In the genomic region with DNA sequence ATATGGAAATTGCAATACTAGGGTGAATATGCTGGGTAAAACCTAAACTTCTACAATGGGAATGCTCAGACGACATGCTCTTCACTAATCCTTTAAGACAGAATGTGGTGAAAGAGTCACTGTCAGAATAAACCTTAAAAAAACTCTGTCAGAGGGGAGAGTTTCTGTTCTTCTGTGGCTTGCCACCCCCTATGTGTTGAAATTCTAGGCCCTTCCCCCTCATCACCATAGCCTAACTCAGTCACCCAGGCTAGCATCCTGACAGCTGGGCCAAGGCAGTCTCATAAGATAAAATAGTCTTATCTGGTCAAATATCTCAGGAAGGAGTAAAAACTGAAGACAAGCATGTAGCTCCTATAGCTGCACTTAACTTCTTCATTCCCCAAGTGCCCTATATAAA, we compare ENCODE assay signal across 18 mouse cellular contexts.
"Had no signal": no experiment of that assay in that cellular context is flagged by ENCODE, and none has a peak within 500 bp of the region (broad histone marks: within the 10 kb centered on the region; RNA-seq: fewer than 3 reads in every experiment).

No protein-coding gene starts in this region.

- H3K4me3 ChIP-seq: limb, embryonic 10.5 days; limb, embryonic 13.5 days; liver, embryonic 12.5 days; liver, embryonic 15.5 days; lung, embryonic 15.5 days; megakaryocyte, embryonic 14.5 days; midbrain, embryonic 10.5 days; midbrain, embryonic 13.5 days had no signal

- H3K9me3 ChIP-seq: limb, embryonic 10.5 days; limb, embryonic 13.5 days; liver, embryonic 12.5 days; liver, embryonic 15.5 days; lung, embryonic 15.5 days; megakaryocyte, embryonic 14.5 days; midbrain, embryonic 10.5 days; midbrain, embryonic 13.5 days had no signal

- H3K36me3 ChIP-seq: limb, embryonic 10.5 days; limb, embryonic 13.5 days; liver, embryonic 12.5 days; liver, embryonic 15.5 days; lung, embryonic 15.5 days; midbrain, embryonic 10.5 days; midbrain, embryonic 13.5 days had no signal

- H3K27ac ChIP-seq: limb, embryonic 10.5 days; limb, embryonic 13.5 days; liver, embryonic 12.5 days; liver, embryonic 15.5 days; lung, embryonic 15.5 days; midbrain, embryonic 10.5 days; midbrain, embryonic 13.5 days had no signal

- DNase-seq: kidney, adult 18-20 months; kidney, adult 9 months; kidney, postnatal 14 days; kidney, postnatal 4 days; liver; lung, adult 18-20 months; lung, postnatal 10 days; lung, postnatal 4 days; thymus, postnatal 36 days had no signal

- ATAC-seq: liver, embryonic 12.5 days; midbrain, embryonic 13.5 days; midbrain, embryonic 16.5 days had no signal

- H3K4me1 ChIP-seq: limb, embryonic 10.5 days; limb, embryonic 13.5 days; liver, embryonic 12.5 days; liver, embryonic 15.5 days; lung, embryonic 15.5 days; megakaryocyte, embryonic 14.5 days; midbrain, embryonic 10.5 days; midbrain, embryonic 13.5 days had no signal

- H3K27me3 ChIP-seq: limb, embryonic 13.5 days; liver, embryonic 12.5 days; liver, embryonic 15.5 days; lung, embryonic 15.5 days; megakaryocyte, embryonic 14.5 days; midbrain, embryonic 13.5 days had no signal

- H3K4me2 ChIP-seq: limb, embryonic 13.5 days; liver, embryonic 12.5 days; liver, embryonic 15.5 days; lung, embryonic 15.5 days; midbrain, embryonic 13.5 days had no signal

- H3K9ac ChIP-seq: limb, embryonic 13.5 days; liver, embryonic 12.5 days; liver, embryonic 15.5 days; lung, embryonic 15.5 days; midbrain, embryonic 13.5 days had no signal
